Mouse (Mus musculus) testis, adult 2 months (tissue): ENCODE data around the gene Ass1. TPM values are rescaled to one million over a fixed set of nuclear protein-coding genes. Genes with fewer than 3 reads are reported as not detected.

Experiments used
- H3K27ac ChIP-seq: fragments of 200-500 bp; 2 replicates; pipeline ENCODE4 v1.5.1; 2012; ENCODE audit warnings: low read depth, low read length; ENCODE audit not compliant: control insufficient read depth, insufficient read depth
- H3K27me3 ChIP-seq: fragments of 200-500 bp; 2 replicates; pipeline ENCODE4 v1.6.1; 2012; ENCODE audit warnings: mild to moderate bottlenecking, low read length, moderate library complexity; ENCODE audit not compliant: control insufficient read depth, insufficient read depth
- H3K36me3 ChIP-seq: fragments of 200-500 bp; 2 replicates; pipeline ENCODE4 v1.6.1; 2012; ENCODE audit warnings: mild to moderate bottlenecking, low read length; ENCODE audit not compliant: control insufficient read depth, insufficient read depth
- H3K4me1 ChIP-seq: fragments of 200-500 bp; 2 replicates; pipeline ENCODE4 v1.6.1; 2012; ENCODE audit warnings: low read length; ENCODE audit not compliant: control insufficient read depth, insufficient read depth
- H3K4me3 ChIP-seq: fragments of 200-500 bp; 2 replicates; pipeline ENCODE4 v1.5.1; 2012; ENCODE audit warnings: low read depth, mild to moderate bottlenecking, low read length, moderate library complexity, mixed read lengths; ENCODE audit not compliant: control insufficient read depth
- CTCF ChIP-seq: fragments of 200-500 bp; IDR thresholded peaks from 2 replicates; pipeline ENCODE4 v1.5.1; 2012; ENCODE audit warnings: low read depth, mild to moderate bottlenecking, inconsistent platforms, low read length, moderate library complexity; ENCODE audit not compliant: control insufficient read depth, insufficient read depth, insufficient replicate concordance
- POLR2A ChIP-seq: fragments of 200-500 bp; IDR thresholded peaks from 2 replicates; pipeline ENCODE4 v1.6.1; 2012; ENCODE audit warnings: low read depth, mild to moderate bottlenecking, inconsistent platforms, low read length, moderate library complexity; ENCODE audit not compliant: control insufficient read depth
- polyA plus RNA-seq: library from polyadenylated mRNA; depleted of rRNA; stranded (reverse); fragments of >200 nt; gene quantifications from 2 replicates; pipeline ENCODE4 v1.2.3, GENCODE M21; 2012

Gene Ass1
- polyA plus RNA-seq, 1 experiment = 34.6 TPM

DNA sequence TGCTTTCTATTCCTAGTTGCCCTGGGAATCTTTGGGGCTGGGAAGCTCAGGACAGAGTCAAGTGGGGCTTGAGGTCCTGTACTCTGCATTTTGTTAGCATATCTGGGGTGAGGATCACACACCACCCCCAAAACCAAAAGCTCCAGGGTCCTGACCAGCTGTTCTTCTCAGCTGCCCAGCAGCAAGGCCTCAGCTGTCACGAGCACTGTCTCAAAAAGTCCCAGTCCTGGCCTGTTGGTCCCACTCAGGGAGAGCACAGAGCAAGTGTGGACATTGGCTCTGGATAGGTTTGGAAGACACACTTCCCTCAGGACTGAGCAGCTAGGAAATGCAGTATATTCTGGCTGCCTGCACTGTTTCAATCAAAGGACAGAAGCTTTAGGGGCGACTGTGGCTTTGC is 20.5 kb downstream of the Ass1 start:
- no peaks in the 10 kb centered on the region for H3K36me3 ChIP-seq
- TF ChIP-seq CTCF = no peak
- no peak for TF ChIP-seq POLR2A
- no peaks in the 10 kb centered on the region for H3K4me1 ChIP-seq
- H3K4me3 ChIP-seq = no peak overlapping the region
- no peaks in the 10 kb centered on the region for H3K27me3 ChIP-seq
- no peak overlapping the region for H3K27ac ChIP-seq

DNA sequence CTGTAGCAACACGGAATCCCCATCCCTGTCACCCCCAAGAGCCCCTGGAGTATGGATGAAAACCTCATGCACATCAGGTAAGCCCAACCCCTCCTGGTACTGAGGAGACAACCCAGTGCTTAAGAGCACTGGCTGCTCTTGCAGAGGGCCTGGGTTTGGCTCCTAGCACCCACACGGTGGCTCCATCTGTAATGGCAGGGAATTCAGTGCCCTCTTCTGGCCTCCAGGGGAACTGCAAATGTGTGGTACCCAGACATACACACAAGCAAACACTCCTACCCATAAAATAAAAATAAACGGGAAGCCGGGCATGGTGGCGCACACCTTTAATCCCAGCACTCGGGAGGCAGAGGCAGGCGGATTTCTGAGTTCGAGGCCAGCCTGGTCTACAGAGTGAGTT is 22.3 kb downstream of the Ass1 start:
- no peaks in the 10 kb centered on the region for H3K27me3 ChIP-seq
- H3K36me3 ChIP-seq = no peaks in the 10 kb centered on the region
- TF ChIP-seq POLR2A (no peak), CTCF (peak; percentile 20; the same call in 1 of the 2 replicates)

GRCm38 (mm10) chr2:31493243-31493642 is 23.2 kb downstream of the Ass1 start:
- H3K27ac ChIP-seq = no peak overlapping the region
- no peaks in the 10 kb centered on the region for H3K27me3 ChIP-seq
- no peak overlapping the region for H3K4me3 ChIP-seq
- no peaks in the 10 kb centered on the region for H3K4me1 ChIP-seq
- no peaks in the 10 kb centered on the region for H3K36me3 ChIP-seq
- no peak for TF ChIP-seq CTCF
- TF ChIP-seq POLR2A = no peak

More for the DNA sequence above, 22.3 kb downstream of the Ass1 start:
- Histone ChIP-seq H3K4me1 (no peaks in the 10 kb centered on the region), H3K27ac (no peak overlapping the region), H3K4me3 (no peak overlapping the region)

GRCm38 (mm10) chr2:31494315-31494714 is 24.3 kb downstream of the Ass1 start:
- Histone ChIP-seq H3K4me1 (no peaks in the 10 kb centered on the region), H3K4me3 (no peak overlapping the region), H3K36me3 (no peaks in the 10 kb centered on the region), H3K27me3 (no peaks in the 10 kb centered on the region), H3K27ac (no peak overlapping the region)
- no peak for TF ChIP-seq CTCF
- TF ChIP-seq POLR2A = no peak

DNA sequence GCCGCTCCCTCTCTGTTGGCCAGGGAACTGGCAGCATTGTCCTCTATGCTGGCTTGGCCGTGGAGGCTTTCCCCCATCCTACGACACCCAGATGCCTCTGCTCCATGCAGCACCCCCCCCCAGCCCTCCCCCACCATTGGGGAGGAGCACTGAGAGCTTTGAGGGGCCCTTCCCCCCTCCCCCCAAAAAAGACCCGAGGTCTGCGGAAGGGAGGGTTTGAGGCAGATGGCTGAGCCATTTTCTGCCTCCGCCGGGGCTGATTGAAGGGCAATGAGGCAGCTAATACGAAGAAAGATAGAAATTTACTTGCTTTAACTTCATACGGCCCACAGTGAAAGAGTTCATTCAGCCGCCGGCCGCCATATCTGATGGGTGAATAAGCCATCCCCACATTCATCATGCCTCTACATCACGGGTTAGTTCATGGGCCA is 25.1 kb downstream of the Ass1 start:
- Histone ChIP-seq H3K27me3 (no peaks in the 10 kb centered on the region), H3K36me3 (no peaks in the 10 kb centered on the region), H3K4me3 (no peak overlapping the region), H3K27ac (no peak overlapping the region), H3K4me1 (no peaks in the 10 kb centered on the region)
- no peak for TF ChIP-seq CTCF

GRCm38 (mm10) chr2:31496141-31496540 is 26.1 kb downstream of the Ass1 start:
- Histone ChIP-seq H3K4me3 (no peak overlapping the region), H3K36me3 (no peaks in the 10 kb centered on the region), H3K27me3 (no peaks in the 10 kb centered on the region), H3K4me1 (no peaks in the 10 kb centered on the region), H3K27ac (no peak overlapping the region)
- no peak for TF ChIP-seq POLR2A
- TF ChIP-seq CTCF = no peak

GRCm38 (mm10) chr2:31497113-31497512 is 27.1 kb downstream of the Ass1 start:
- no peaks in the 10 kb centered on the region for H3K27me3 ChIP-seq
- no peaks in the 10 kb centered on the region for H3K36me3 ChIP-seq
- H3K4me1 ChIP-seq = no peaks in the 10 kb centered on the region
- no peak overlapping the region for H3K27ac ChIP-seq
- H3K4me3 ChIP-seq = no peak overlapping the region
- TF ChIP-seq POLR2A (no peak), CTCF (no peak)

- H3K4me1 ChIP-seq = no peaks in the 10 kb centered on the region
- H3K4me3 ChIP-seq = no peak overlapping the region
- no peaks in the 10 kb centered on the region for H3K27me3 ChIP-seq
- TF ChIP-seq POLR2A = no peak
- no peak for TF ChIP-seq CTCF
- no peaks in the 10 kb centered on the region for H3K36me3 ChIP-seq
- no peak overlapping the region for H3K27ac ChIP-seq
Observed at GRCm38 (mm10) chr2:31497635-31498034, 27.6 kb downstream of the Ass1 start.
